Mouse (Mus musculus): ENCODE measurements at regions not wholly inside any gene's neighbourhood (a gene's known extent, or its start where the extent isn't known, plus 50 kb on each side); places are given as distances from the start of the nearest gene placed in this dataset.

- no peak for DNase-seq (ENCODE audit: low spot score in 2 of 2)
These were observed 129.4 kb upstream of the Serp2 start for GRCm38 (mm10) chr14:76685830-76686761.

GRCm38 (mm10) chr14:76684327-76684726 lies 127.6 kb upstream of the Serp2 start:
- no peak for DNase-seq (ENCODE audit: low spot score in 2 of 2)

- no peak for DNase-seq (ENCODE audit: low spot score in 2 of 2)
These were observed 125.1 kb upstream of the Serp2 start for GRCm38 (mm10) chr14:76681581-76682377.

GRCm38 (mm10) chr14:76678512-76679134 lies 121.9 kb upstream of the Serp2 start:
- DNase-seq (ENCODE audit: low spot score in 2 of 2): no peak

- no peak for DNase-seq (ENCODE audit: low spot score in 2 of 2)
These were observed 118.3 kb upstream of the Serp2 start for GRCm38 (mm10) chr14:76674949-76675348.

GRCm38 (mm10) chr14:76673671-76674331 lies 117.1 kb upstream of the Serp2 start:
- no peak for DNase-seq (ENCODE audit: low spot score in 2 of 2)

- no peak for DNase-seq (ENCODE audit: low spot score in 2 of 2)
These were observed 116.2 kb upstream of the Serp2 start for GRCm38 (mm10) chr14:76672899-76673298.

GRCm38 (mm10) chr14:76672442-76672841 lies 115.8 kb upstream of the Serp2 start:
- DNase-seq (ENCODE audit: low spot score in 2 of 2): no peak

GRCm38 (mm10) chr14:76671023-76671422 lies 114.3 kb upstream of the Serp2 start:
- DNase-seq (ENCODE audit: low spot score in 2 of 2): no peak

GRCm38 (mm10) chr14:76665754-76666371 lies 109.2 kb upstream of the Serp2 start:
- no peak for DNase-seq (ENCODE audit: low spot score in 2 of 2)

- no peak for DNase-seq (ENCODE audit: low spot score in 2 of 2)
These were observed 108.2 kb upstream of the Serp2 start for GRCm38 (mm10) chr14:76664586-76665508.

- DNase-seq (ENCODE audit: low spot score in 2 of 2): no peak
These were observed 107.1 kb upstream of the Serp2 start for GRCm38 (mm10) chr14:76663816-76664215.

- DNase-seq (ENCODE audit: low spot score in 2 of 2): no peak
These were observed 106.2 kb upstream of the Serp2 start for GRCm38 (mm10) chr14:76662871-76663270.

- DNase-seq (ENCODE audit: low spot score in 2 of 2): no peak
These were observed 104.2 kb upstream of the Serp2 start for GRCm38 (mm10) chr14:76660906-76661305.

- DNase-seq (ENCODE audit: low spot score in 2 of 2): no peak
These were observed 102.3 kb upstream of the Serp2 start for GRCm38 (mm10) chr14:76658952-76659502.

- DNase-seq (ENCODE audit: low spot score in 2 of 2): peak; percentile 61 to 62
These were observed 101.3 kb upstream of the Serp2 start for GRCm38 (mm10) chr14:76657784-76658610.

GRCm38 (mm10) chr14:76657375-76657774 lies 100.7 kb upstream of the Serp2 start:
- peak in 1 of 2 experiments; percentile 29 for DNase-seq (ENCODE audit: low spot score in 2 of 2)

- DNase-seq (ENCODE audit: low spot score in 2 of 2): no peak
These were observed 95.9 kb upstream of the Serp2 start for GRCm38 (mm10) chr14:76652356-76653126.

Data from layer of hippocampus, postnatal 10 days (tissue).